Comparison of ENCODE assay signal across 25 mouse cellular contexts in the genomic region with DNA sequence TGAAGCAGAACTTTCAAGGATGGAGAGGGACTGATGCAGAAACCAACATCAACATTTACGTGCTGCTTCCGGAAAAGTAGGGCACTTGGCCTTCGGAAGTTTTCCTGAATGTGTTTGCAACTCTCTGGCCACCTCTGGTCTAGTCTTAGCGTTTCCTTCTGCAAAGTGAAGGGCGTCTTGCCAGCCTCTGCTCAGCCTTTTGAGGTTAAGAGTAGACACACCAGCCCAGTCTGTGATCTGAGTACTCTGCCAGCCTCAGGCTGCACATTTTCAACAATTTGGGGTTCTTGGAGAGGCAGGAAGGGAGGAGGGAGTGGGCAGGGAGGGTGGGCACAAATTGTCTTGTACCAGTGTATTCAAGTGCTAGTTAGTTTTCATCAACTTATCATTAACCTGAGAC.
"Had no signal": no experiment of that assay in that cellular context is flagged by ENCODE, and none has a peak within 500 bp of the region (broad histone marks: within the 10 kb centered on the region; RNA-seq: fewer than 3 reads in every experiment).

No protein-coding gene starts in this region.

- H3K4me3 ChIP-seq: heart, embryonic 10.5 days; heart, embryonic 12.5 days; hindbrain, embryonic 10.5 days; intestine, embryonic 15.5 days; layer of hippocampus, adult 2 months; left cerebral cortex, adult 2 months; limb, embryonic 10.5 days; limb, embryonic 12.5 days; liver, embryonic 13.5 days; liver, embryonic 15.5 days had no signal

- H3K9me3 ChIP-seq: heart, embryonic 10.5 days; heart, embryonic 12.5 days; hindbrain, embryonic 10.5 days; intestine, embryonic 15.5 days; limb, embryonic 10.5 days; liver, embryonic 13.5 days; liver, embryonic 15.5 days had no signal

- H3K4me1 ChIP-seq: heart, embryonic 10.5 days; hindbrain, embryonic 10.5 days; intestine, embryonic 15.5 days; limb, embryonic 10.5 days; liver, embryonic 13.5 days; liver, embryonic 15.5 days had no signal

- ATAC-seq: hindbrain, embryonic 16.5 days; inflammation-experienced regulatory T-cells, adult 6 months; intestine, embryonic 15.5 days; intestine, postnatal 0 days had no signal

- H3K4me2 ChIP-seq: heart, embryonic 12.5 days; hindbrain, embryonic 14.5 days; intestine, embryonic 15.5 days; limb, embryonic 12.5 days; liver, embryonic 11.5 days; liver, embryonic 13.5 days; liver, embryonic 15.5 days had no signal

- H3K27ac ChIP-seq: heart, embryonic 10.5 days; hindbrain, embryonic 10.5 days; hindbrain, embryonic 14.5 days; intestine, embryonic 15.5 days; layer of hippocampus, adult 2 months; left cerebral cortex, adult 2 months; limb, embryonic 10.5 days; limb, embryonic 12.5 days; liver, embryonic 13.5 days; liver, embryonic 15.5 days had no signal

- H3K36me3 ChIP-seq: heart, embryonic 10.5 days; heart, embryonic 12.5 days; hindbrain, embryonic 10.5 days; intestine, embryonic 15.5 days; limb, embryonic 10.5 days; limb, embryonic 12.5 days; liver, embryonic 13.5 days; liver, embryonic 15.5 days had no signal

- H3K27me3 ChIP-seq: heart, embryonic 12.5 days; intestine, embryonic 15.5 days; limb, embryonic 12.5 days; liver, embryonic 13.5 days; liver, embryonic 15.5 days had no signal

- H3K9ac ChIP-seq: heart, embryonic 12.5 days; hindbrain, embryonic 14.5 days; intestine, embryonic 15.5 days; limb, embryonic 12.5 days; liver, embryonic 13.5 days; liver, embryonic 15.5 days had no signal

- DNase-seq: gastrocnemius, postnatal 14 days; gastrocnemius, postnatal 36 days; heart, adult 18-20 months; heart, postnatal 10 days; kidney, adult 18-20 months; kidney, adult 8-10 months; kidney, postnatal 10 days; kidney, postnatal 25 days; kidney, postnatal 4 days; liver; liver, embryonic 13.5 days had no signal
